Mouse (Mus musculus) brain, embryonic 14.5 days (tissue): ENCODE results near the gene Yars. TPM values are rescaled to one million over a fixed set of nuclear protein-coding genes. Genes with fewer than 3 reads are reported as not detected.

Source experiments
- DNase-seq: peaks from one replicate; pipeline ENCODE4 v3.0.0-alpha.2; 2011; ENCODE audit warnings: low read depth
- CTCF ChIP-seq: fragments of 200-500 bp; IDR thresholded peaks from 2 replicates; pipeline ENCODE4 v1.5.1; 2012; ENCODE audit warnings: inconsistent platforms, mild to moderate bottlenecking, moderate library complexity, borderline replicate concordance; ENCODE audit not compliant: insufficient read depth, insufficient read length; ENCODE audit errors: extremely low read depth
- POLR2A ChIP-seq: fragments of 200-500 bp; IDR thresholded peaks from 2 replicates; pipeline ENCODE4 v1.6.1; 2012; ENCODE audit warnings: mild to moderate bottlenecking, inconsistent platforms, borderline replicate concordance; ENCODE audit not compliant: poor library complexity, insufficient read depth, insufficient read length, severe bottlenecking; ENCODE audit errors: extremely low read depth
- polyA plus RNA-seq: library from polyadenylated mRNA; depleted of rRNA; stranded (reverse); fragments of >200 nt; gene quantifications from 2 replicates; pipeline ENCODE4 v1.2.3, GENCODE M21; 2012

The Yars gene
- polyA plus RNA-seq, 1 experiment, result 68.4 TPM

DNA sequence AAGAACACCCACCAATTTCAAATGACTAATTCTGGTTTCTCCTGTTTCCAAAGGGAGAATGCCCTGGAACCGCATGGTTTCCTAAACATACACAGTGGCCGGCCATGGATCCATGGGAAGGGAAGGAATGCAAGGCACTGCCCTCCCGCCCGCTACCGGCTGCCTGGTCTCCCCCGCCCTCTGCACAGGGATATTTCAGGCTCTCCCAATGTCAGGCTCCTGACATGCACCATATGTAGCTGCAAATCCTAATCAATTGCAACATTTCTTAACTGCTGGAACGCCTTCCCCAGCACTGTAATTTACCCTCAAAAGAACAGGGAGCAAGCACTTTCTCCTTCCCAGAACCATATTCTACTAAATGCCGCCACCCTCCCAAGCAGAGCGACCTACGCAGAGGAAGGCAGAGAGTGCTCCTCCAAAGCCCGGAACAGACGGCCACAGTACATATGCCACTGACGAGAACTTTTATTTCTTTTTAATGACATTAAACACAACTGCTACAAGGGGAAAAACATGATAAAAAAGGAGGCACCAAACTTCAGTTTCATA is 41.9 kb upstream of the Yars start:
- DNase-seq, result no peak
- TF ChIP-seq CTCF, result no peak
- TF ChIP-seq POLR2A, result no peak

DNA sequence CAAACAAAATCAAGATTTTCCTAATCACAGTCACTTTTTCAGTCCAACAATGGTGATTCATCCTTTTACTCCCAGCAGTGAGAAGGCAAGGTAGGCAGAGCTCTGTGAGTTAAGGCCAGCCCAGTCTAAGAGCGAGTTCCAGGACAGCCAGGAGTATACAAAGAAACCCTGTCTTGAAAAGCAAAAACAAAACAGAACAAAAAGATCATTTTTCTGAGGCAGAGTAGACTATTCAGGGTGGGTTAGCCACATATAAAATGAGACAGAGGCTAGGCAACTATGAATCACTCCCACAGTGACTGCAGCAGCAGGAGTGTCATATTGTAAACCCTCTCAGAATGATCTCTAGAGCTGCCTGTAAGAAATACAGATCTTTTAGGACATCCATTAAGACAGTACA is 40.2 kb upstream of the Yars start:
- no peak for DNase-seq
- TF ChIP-seq POLR2A (no peak), CTCF (no peak)

DNA sequence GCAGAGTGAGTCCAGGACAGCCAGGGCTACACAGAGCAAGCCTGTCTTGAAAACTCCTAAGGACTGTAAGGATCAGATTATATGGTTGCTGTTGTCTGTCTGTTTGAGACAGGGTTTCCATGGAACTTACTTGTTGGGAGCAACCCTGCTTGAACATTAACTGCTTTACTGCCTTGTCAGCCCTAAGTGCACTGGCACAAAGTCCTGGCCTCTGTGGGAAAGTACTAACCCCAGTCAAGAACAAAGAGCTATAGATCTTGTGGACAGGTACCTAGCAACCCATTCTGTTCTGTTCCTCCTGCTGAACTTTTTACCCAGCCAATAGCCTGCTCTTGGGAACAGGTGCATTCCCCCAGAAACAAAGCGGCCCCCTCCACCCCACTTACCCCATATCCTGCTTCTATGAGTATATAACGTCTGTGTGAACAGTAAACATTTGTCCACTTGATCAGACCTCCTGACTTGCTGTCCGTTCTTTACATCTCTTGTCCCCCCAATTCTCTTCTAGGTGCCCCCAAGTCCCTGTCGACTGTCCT is 38.2 kb upstream of the Yars start:
- DNase-seq, result no peak
- TF ChIP-seq CTCF, result no peak
- TF ChIP-seq POLR2A, result no peak

GRCm38 (mm10) chr4:129157541-129157940 is 32.0 kb upstream of the Yars start:
- TF ChIP-seq POLR2A (no peak), CTCF (no peak)
- DNase-seq, result no peak

- no peak for DNase-seq
- no peak for TF ChIP-seq CTCF
- TF ChIP-seq POLR2A, result no peak
These were observed 31.0 kb upstream of the Yars start for GRCm38 (mm10) chr4:129158549-129158948.

DNA sequence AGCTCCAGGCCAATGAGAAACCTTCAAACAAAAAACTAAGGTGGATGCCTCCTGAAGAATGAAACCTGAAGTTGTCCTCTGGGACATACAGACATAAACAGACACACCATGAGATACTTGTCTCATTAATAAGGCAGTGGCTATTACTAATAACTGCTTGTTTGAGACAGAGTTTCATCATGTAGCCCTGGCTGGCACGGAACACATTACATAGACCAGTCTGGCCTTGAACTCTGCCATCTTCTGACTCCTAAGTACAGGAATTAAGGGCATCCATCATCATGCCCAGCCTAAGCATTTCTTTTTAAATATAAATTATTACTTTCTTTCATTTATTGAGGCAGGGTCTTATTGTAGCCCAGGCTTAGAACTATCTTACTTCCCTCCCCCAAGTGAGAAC is 28.5 kb upstream of the Yars start:
- TF ChIP-seq POLR2A (no peak), CTCF (no peak)

DNA sequence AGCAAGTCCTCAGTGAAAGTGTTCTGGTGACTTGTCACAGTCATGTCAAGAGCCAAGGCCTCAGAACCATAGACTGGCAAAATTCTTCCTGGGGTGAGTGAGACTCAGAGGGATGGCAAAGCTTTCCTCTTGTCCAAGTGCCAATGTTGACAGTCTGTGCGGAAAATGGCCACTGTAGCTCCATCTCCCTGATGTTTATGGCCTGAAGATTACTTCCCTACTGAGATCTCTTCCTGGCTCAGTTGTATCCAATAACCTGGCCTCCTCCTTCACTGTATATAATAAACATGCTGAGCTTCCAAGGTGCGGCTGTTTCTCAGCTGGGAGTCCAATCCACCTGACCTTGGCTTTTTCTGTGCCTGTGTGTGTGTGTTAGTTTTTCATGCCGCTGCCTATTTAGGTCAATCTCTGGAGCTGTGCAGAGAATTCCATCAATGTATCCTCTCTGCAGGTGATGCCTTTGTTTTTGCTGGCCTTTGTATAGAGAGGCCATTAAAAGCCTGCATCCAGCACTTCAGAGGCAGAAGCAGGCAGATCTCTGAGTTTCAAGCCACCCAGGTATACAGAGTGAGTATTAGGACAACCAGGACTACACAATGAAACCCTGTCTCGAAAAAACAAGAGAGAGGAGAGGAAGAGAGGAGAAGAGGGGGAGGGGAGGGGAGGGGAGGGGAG is 27.8 kb upstream of the Yars start:
- TF ChIP-seq CTCF (no peak), POLR2A (no peak)
- no peak for DNase-seq

More for the DNA sequence above, 28.5 kb upstream of the Yars start:
- DNase-seq, result no peak

GRCm38 (mm10) chr4:129172529-129172928 is 17.0 kb upstream of the Yars start:
- TF ChIP-seq CTCF (no peak; the same call in 1 of the 2 replicates), POLR2A (no peak)
- no peak for DNase-seq

- TF ChIP-seq CTCF, result no peak
- no peak for TF ChIP-seq POLR2A
- DNase-seq, result peak; percentile 51
These were observed 10.0 kb upstream of the Yars start for GRCm38 (mm10) chr4:129179560-129179959.

DNA sequence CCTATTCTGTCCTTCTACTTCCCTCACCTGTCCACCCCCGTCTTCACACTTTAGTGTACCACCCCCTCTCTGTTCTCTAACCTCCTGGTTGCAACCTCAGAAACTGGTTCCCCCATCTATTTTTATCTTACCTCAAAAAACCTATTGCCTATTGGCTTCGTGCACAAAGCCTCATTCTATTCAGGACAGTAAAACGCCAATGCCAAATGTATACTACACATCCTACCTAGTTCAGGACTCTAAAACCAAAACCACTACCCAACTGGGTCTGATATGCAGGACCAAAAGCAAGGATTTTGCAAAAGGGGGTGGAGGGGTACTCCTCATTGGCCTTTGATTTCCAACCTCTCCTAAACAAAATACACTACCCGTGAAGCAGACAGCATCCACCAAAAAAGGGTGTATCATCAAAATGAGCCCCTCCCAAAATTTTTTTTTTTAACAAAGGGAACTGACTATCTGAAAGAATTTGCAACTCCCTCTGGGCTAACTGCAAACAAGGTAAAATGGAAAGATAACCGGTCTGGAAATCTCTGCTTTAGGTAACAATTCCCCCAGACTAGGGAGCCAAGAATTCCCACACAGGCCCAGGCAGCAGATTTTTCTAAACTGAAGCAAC is 1.4 kb upstream of the Yars start:
- no peak for TF ChIP-seq CTCF
- no peak for TF ChIP-seq POLR2A
- DNase-seq, result no peak

DNA sequence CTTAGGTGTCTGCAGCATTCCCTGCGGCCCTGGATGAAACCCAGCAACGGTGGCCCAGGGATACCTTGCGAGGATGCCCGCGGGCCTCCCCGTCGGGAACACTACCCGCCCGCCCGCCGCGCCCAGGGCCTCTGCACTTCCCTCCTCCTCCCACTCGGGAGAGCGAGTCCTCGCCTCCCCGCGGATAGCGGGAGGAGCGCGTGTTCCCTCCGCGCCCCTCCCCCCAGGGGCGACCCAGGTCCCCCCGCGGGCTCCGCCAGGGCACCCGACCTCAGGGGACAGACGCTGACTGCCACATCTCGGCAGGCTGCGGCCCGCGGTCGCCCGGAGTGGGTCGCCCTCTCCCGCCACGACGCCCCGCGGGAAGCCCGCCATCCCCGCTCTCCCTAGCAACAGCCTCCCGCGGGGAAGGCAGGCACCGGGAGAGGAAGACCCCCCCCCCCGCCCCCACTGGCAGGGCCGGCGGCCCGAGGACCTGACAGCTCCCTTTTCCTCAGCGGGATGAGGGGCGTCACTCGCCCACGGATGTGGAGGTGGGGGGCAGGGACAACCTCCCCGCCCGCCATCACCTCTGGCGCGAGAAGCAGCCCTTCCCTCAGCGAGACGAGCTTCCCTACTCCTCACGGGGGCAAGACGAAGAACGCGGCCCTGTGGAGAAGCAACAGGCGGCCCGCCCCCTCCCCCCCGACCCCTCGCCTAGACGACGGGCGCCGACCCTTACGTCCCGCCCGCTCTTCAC is 588 bp upstream of the Yars start:
- DNase-seq, result peak; percentile 56
- TF ChIP-seq CTCF, result no peak
